Mouse (Mus musculus) lung, adult 18-20 months (tissue): ENCODE results near the gene Stat6.

Experiments used
- DNase-seq, 2 experiments: peaks; one replicate each; pipeline ENCODE4 v3.0.0; 2022; ENCODE audit warnings: mixed read lengths in 2 of 2

Stat6 gene

GRCm38 (mm10) chr10:127674046-127674655 is 31.4 kb downstream of the Stat6 start:
- no peak for DNase-seq

GRCm38 (mm10) chr10:127674794-127675522 is 32.2 kb downstream of the Stat6 start:
- DNase-seq: peak; percentile 90 to 95

- no peak for DNase-seq
Observed at GRCm38 (mm10) chr10:127675859-127676398, 33.1 kb downstream of the Stat6 start.

GRCm38 (mm10) chr10:127676691-127677548 is 34.1 kb downstream of the Stat6 start:
- peak; percentile 94 to 95 for DNase-seq

GRCm38 (mm10) chr10:127677591-127678336 is 35.0 kb downstream of the Stat6 start:
- peak; percentile 64 to 79 for DNase-seq

- DNase-seq: no peak
Observed at GRCm38 (mm10) chr10:127679208-127679607, 36.4 kb downstream of the Stat6 start.

GRCm38 (mm10) chr10:127679881-127680280 is 37.1 kb downstream of the Stat6 start:
- no peak for DNase-seq

- no peak for DNase-seq
Observed at GRCm38 (mm10) chr10:127682886-127683285, 40.1 kb downstream of the Stat6 start.

GRCm38 (mm10) chr10:127691053-127691452 is 48.3 kb downstream of the Stat6 start:
- DNase-seq: no peak

GRCm38 (mm10) chr10:127694636-127695035 is 51.9 kb downstream of the Stat6 start:
- DNase-seq: no peak

GRCm38 (mm10) chr10:127695775-127696174 is 53.0 kb downstream of the Stat6 start:
- no peak for DNase-seq

- DNase-seq: no peak
Observed at GRCm38 (mm10) chr10:127698966-127699365, 56.2 kb downstream of the Stat6 start.

GRCm38 (mm10) chr10:127703299-127703698 is 60.5 kb downstream of the Stat6 start:
- no peak for DNase-seq

- DNase-seq: no peak
Observed at GRCm38 (mm10) chr10:127704293-127704692, 61.5 kb downstream of the Stat6 start.

GRCm38 (mm10) chr10:127704766-127705220 is 62.0 kb downstream of the Stat6 start, which contains the start of gene Myo1a:
Gene Myo1a (plus strand): TSS chr10:127705170.
- DNase-seq: no peak

GRCm38 (mm10) chr10:127705783-127706182 is 63.0 kb downstream of the Stat6 start:
- DNase-seq: no peak

- no peak for DNase-seq
Observed at GRCm38 (mm10) chr10:127707721-127708120, 64.9 kb downstream of the Stat6 start.

- DNase-seq: no peak
Observed at GRCm38 (mm10) chr10:127708850-127709370, 66.1 kb downstream of the Stat6 start.

- DNase-seq: no peak
Observed at GRCm38 (mm10) chr10:127710331-127710730, 67.5 kb downstream of the Stat6 start.
